27 mouse cellular contexts compared by ENCODE assay signal in genomic region chr10:121080500-121080899, GRCm38 (mm10). TPM values are rescaled to one million over a fixed set of nuclear protein-coding genes. Genes with fewer than 3 reads are reported as not detected.
"Had no signal": no experiment of that assay in that cellular context is flagged by ENCODE, and none has a peak within 500 bp of the region (broad histone marks: within the 10 kb centered on the region; RNA-seq: fewer than 3 reads in every experiment).

No protein-coding gene starts in this region.

- H3K27me3 ChIP-seq: hindbrain, embryonic 12.5 days; intestine, embryonic 15.5 days; limb, embryonic 12.5 days; liver, embryonic 13.5 days had no signal

- H3K4me3 ChIP-seq: gastrocnemius, adult 2 months; heart, adult 2 months; hindbrain, embryonic 10.5 days; hindbrain, embryonic 12.5 days; intestine, embryonic 15.5 days; layer of hippocampus, adult 2 months; limb, embryonic 12.5 days; liver, embryonic 13.5 days had no signal

- ATAC-seq: hindbrain, embryonic 16.5 days; inflammation-experienced regulatory T-cells, adult 6 months; intestine, embryonic 15.5 days; intestine, postnatal 0 days had no signal

- DNase-seq: gastrocnemius, adult 2 months; gastrocnemius, postnatal 10 days; gastrocnemius, postnatal 25 days; heart, adult 2 months; heart, postnatal 10 days; heart, postnatal 4 days; kidney, adult 18-20 months; kidney, adult 8-10 months; kidney, postnatal 10 days; kidney, postnatal 25 days; kidney, postnatal 4 days; layer of hippocampus, postnatal 36 days; left cerebral cortex, postnatal 4 days; liver; liver, embryonic 13.5 days had no signal

- H3K9me3 ChIP-seq: hindbrain, embryonic 12.5 days; intestine, embryonic 15.5 days; liver, embryonic 13.5 days had no signal

- H3K9ac ChIP-seq: hindbrain, embryonic 12.5 days; hindbrain, embryonic 14.5 days; intestine, embryonic 15.5 days; limb, embryonic 12.5 days; liver, embryonic 13.5 days had no signal

- H3K4me2 ChIP-seq: heart, embryonic 11.5 days; hindbrain, embryonic 12.5 days; hindbrain, embryonic 14.5 days; intestine, embryonic 15.5 days; limb, embryonic 12.5 days; liver, embryonic 11.5 days; liver, embryonic 13.5 days had no signal

- H3K27ac ChIP-seq: gastrocnemius, adult 2 months; heart, adult 2 months; hindbrain, embryonic 10.5 days; hindbrain, embryonic 12.5 days; hindbrain, embryonic 14.5 days; intestine, embryonic 15.5 days; layer of hippocampus, adult 2 months; limb, embryonic 12.5 days; liver, embryonic 13.5 days had no signal

- H3K4me1 ChIP-seq: hindbrain, embryonic 10.5 days; hindbrain, embryonic 12.5 days; intestine, embryonic 15.5 days; liver, embryonic 13.5 days had no signal

- H3K36me3 ChIP-seq: hindbrain, embryonic 10.5 days; hindbrain, embryonic 12.5 days; intestine, embryonic 15.5 days; liver, embryonic 13.5 days had no signal

RNA-seq across cellular contexts. Expression of gene Wif1, which starts 46.7 kb away (rescaled TPM):
- total RNA-seq: granulocyte monocyte progenitor cell, adult 5-6 weeks had no signal
- polyA plus RNA-seq: inflammation-experienced regulatory T-cells, adult 6 months had no signal
